Comparison of ENCODE assay signal across 9 mouse cellular contexts in genomic region chr6:113695766-113696355, GRCm38 (mm10). TPM values are rescaled to one million over a fixed set of nuclear protein-coding genes. Genes with fewer than 3 reads are reported as not detected.
DNase-seq lines count a peak whose midpoint lies in the region; ATAC-seq and TF ChIP-seq lines count a peak whose summit lies in the region.
"Had no signal": no experiment of that assay in that cellular context is flagged by ENCODE, and none has a peak within 500 bp of the region (broad histone marks: within the 10 kb centered on the region; RNA-seq: fewer than 3 reads in every experiment).

No protein-coding gene starts in this region.

- peak; percentile 39 for DNase-seq in cerebellum, adult 9-11 months
- no peak for DNase-seq in cerebellum, adult 2 months
- DNase-seq in 3T3-L1 (ENCODE audit: low read depth, low spot score) = peak; percentile 51
- no peak for DNase-seq in forebrain, embryonic 11.5 days (ENCODE audit: low spot score)
- no peak for DNase-seq in limb, embryonic 14.5 days (ENCODE audit: low spot score)
- peak; percentile 40 for DNase-seq in yolk sac, embryonic 10.5 days (ENCODE audit: low spot score)
- DNase-seq in right cerebral cortex, adult 2 months (ENCODE audit: low spot score in 2 of 2) = no peak

- no peaks in the 10 kb centered on the region for H3K27me3 ChIP-seq in cerebellum, adult 2 months (ENCODE audit: control insufficient read depth, insufficient read depth, low read length)
- H3K27me3 ChIP-seq in forebrain, embryonic 11.5 days (ENCODE audit: control insufficient read depth, insufficient read depth, low read length) = no peaks in the 10 kb centered on the region
- no peaks in the 10 kb centered on the region for H3K27me3 ChIP-seq in limb, embryonic 14.5 days (ENCODE audit: control insufficient read depth, insufficient read depth, low read length)

- TF ChIP-seq POLR2A in cerebellum, adult 2 months (IDR thresholded peaks at IDR 0.05; ENCODE audit: borderline replicate concordance, insufficient read depth, low read length) = no peak
- TF ChIP-seq POLR2A in limb, embryonic 14.5 days (IDR thresholded peaks at IDR 0.05; ENCODE audit: borderline replicate concordance, extremely low read depth, insufficient read depth, insufficient read length) = no peak

- H3K36me3 ChIP-seq in forebrain, embryonic 11.5 days (ENCODE audit: control insufficient read depth, insufficient read depth, low read length) = no peaks in the 10 kb centered on the region
- H3K36me3 ChIP-seq in limb, embryonic 14.5 days (ENCODE audit: control insufficient read depth, insufficient read depth, low read length) = peaks cover 12% of the 10 kb centered on the region

- TF ChIP-seq CTCF in cerebellum, adult 2 months (IDR thresholded peaks at IDR 0.05; ENCODE audit: borderline replicate concordance, insufficient read depth, low read depth, low read length) = no peak

- peak overlapping the region; percentile 98 for H3K4me2 ChIP-seq in forebrain, embryonic 11.5 days (ENCODE audit: low read depth, low read length, severe bottlenecking)
- peak overlapping the region; percentile 93 for H3K4me2 ChIP-seq in limb, embryonic 14.5 days (replicated peaks; ENCODE audit: low read depth, low read length, severe bottlenecking)

- H3K9ac ChIP-seq in forebrain, embryonic 11.5 days (ENCODE audit: low read length) = peak overlapping the region; percentile 54; the same call in 1 of the 2 replicates
- H3K9ac ChIP-seq in limb, embryonic 14.5 days (ENCODE audit: low read depth, low read length, severe bottlenecking) = no peak overlapping the region

- no peak for ATAC-seq in forebrain, embryonic 11.5 days (replicated peaks; ENCODE audit: low FRiP score)
- ATAC-seq in limb, embryonic 14.5 days (ENCODE audit: low FRiP score, low read depth) = no peak
- ATAC-seq in monocyte, adult 5-6 weeks (replicated peaks; ENCODE audit: insufficient number of reproducible peaks, low FRiP score, low TSS enrichment, poor library complexity, severe bottlenecking) = no peak

- no peak overlapping the region for H3K4me3 ChIP-seq in cerebellum, adult 2 months (replicated peaks; ENCODE audit: insufficient read depth, low read depth, low read length)
- peak overlapping the region; percentile 84 for H3K4me3 ChIP-seq in forebrain, embryonic 11.5 days (ENCODE audit: low read depth, low read length)
- H3K4me3 ChIP-seq in limb, embryonic 14.5 days (replicated peaks; ENCODE audit: low read length) = peak overlapping the region; percentile 84

- H3K27ac ChIP-seq in cerebellum, adult 2 months (ENCODE audit: insufficient read depth, low read length) = no peak overlapping the region; the same call in 1 of the 2 replicates
- no peak overlapping the region for H3K27ac ChIP-seq in forebrain, embryonic 11.5 days (ENCODE audit: low read depth, low read length)
- H3K27ac ChIP-seq in limb, embryonic 14.5 days (replicated peaks; ENCODE audit: low read depth, low read length) = peak overlapping the region; percentile 78; the same call in 1 of the 2 replicates

- H3K9me3 ChIP-seq in forebrain, embryonic 11.5 days (ENCODE audit: control insufficient read depth, low read length) = no peaks in the 10 kb centered on the region
- H3K9me3 ChIP-seq in limb, embryonic 14.5 days (ENCODE audit: control insufficient read depth, low read length) = no peaks in the 10 kb centered on the region

- peaks cover 4% of the 10 kb centered on the region for H3K4me1 ChIP-seq in cerebellum, adult 2 months (ENCODE audit: control insufficient read depth, insufficient read depth, low read length)
- H3K4me1 ChIP-seq in forebrain, embryonic 11.5 days (replicated peaks; ENCODE audit: control insufficient read depth, insufficient read depth, low read length) = peaks cover 13% of the 10 kb centered on the region
- peaks cover 19% of the 10 kb centered on the region for H3K4me1 ChIP-seq in limb, embryonic 14.5 days (ENCODE audit: control insufficient read depth, insufficient read depth, low read length)

- WGBS in cerebellum, adult 2 months = 84% methylated on average over 4 of the region's 4 CpGs
- 74% methylated on average over 4 of the region's 4 CpGs for WGBS in forebrain, embryonic 11.5 days
- WGBS in limb, embryonic 14.5 days = 24% methylated on average over 4 of the region's 4 CpGs

RNA-seq across cellular contexts. Expression of gene Tatdn2, which starts 1.0 kb away (rescaled TPM):
- polyA plus RNA-seq in cerebellum, adult 2 months (2012; rRNA removed) = 28.9 and 31.0 TPM in 2 replicates
- polyA plus RNA-seq in forebrain, embryonic 11.5 days (2014; fragmentation: Nextera tagmentation; extraction: Ambion mirVana) = 0.88 and 1.5 TPM in 2 replicates
- polyA plus RNA-seq in limb, embryonic 14.5 days (2012; rRNA removed) = 21.9 and 22.0 TPM in 2 replicates
- 1.9 TPM in 2 replicates for polyA plus RNA-seq in limb, embryonic 14.5 days (2014; fragmentation: Nextera tagmentation; extraction: Ambion mirVana)
- total RNA-seq in monocyte, adult 5-6 weeks (2017) = 306 to 404 TPM (median 339 TPM) in 3 replicates

RNA-seq across cellular contexts. Expression of gene Ghrl, which starts 23.8 kb away (rescaled TPM):
- 0.73 and 1.4 TPM in 2 replicates for polyA plus RNA-seq in cerebellum, adult 2 months (2012; rRNA removed)
- 0.32 and 1.2 TPM in 2 replicates for polyA plus RNA-seq in forebrain, embryonic 11.5 days (2014; fragmentation: Nextera tagmentation; extraction: Ambion mirVana)
- 0.11 and 0.13 TPM in 2 replicates for polyA plus RNA-seq in limb, embryonic 14.5 days (2012; rRNA removed)
- polyA plus RNA-seq in limb, embryonic 14.5 days (2014; fragmentation: Nextera tagmentation; extraction: Ambion mirVana) = not detected in 2 replicates
- total RNA-seq in monocyte, adult 5-6 weeks (2017) = 3.1 to 6.6 TPM in 2 of 3 replicates, not detected in the other
- total RNA-seq: heart, postnatal 36 days had no signal

RNA-seq across cellular contexts. Expression of gene Sec13, which starts 44.7 kb away (rescaled TPM):
- polyA plus RNA-seq in cerebellum, adult 2 months (2012; rRNA removed) = 108 and 114 TPM in 2 replicates
- 248 and 282 TPM in 2 replicates for polyA plus RNA-seq in forebrain, embryonic 11.5 days (2014; fragmentation: Nextera tagmentation; extraction: Ambion mirVana)
- polyA plus RNA-seq in limb, embryonic 14.5 days (2012; rRNA removed) = 314 and 328 TPM in 2 replicates
- polyA plus RNA-seq in limb, embryonic 14.5 days (2014; fragmentation: Nextera tagmentation; extraction: Ambion mirVana) = 318 and 326 TPM in 2 replicates
- 93.8 to 134 TPM (median 113 TPM) in 3 replicates for total RNA-seq in monocyte, adult 5-6 weeks (2017)

RNA-seq across cellular contexts. Expression of gene Irak2, which starts 57.6 kb away (rescaled TPM):
- 15.5 and 19.5 TPM in 2 replicates for polyA plus RNA-seq in cerebellum, adult 2 months (2012; rRNA removed)
- 1.6 and 2.1 TPM in 2 replicates for polyA plus RNA-seq in forebrain, embryonic 11.5 days (2014; fragmentation: Nextera tagmentation; extraction: Ambion mirVana)
- polyA plus RNA-seq in limb, embryonic 14.5 days (2012; rRNA removed) = 9.0 and 9.1 TPM in 2 replicates
- polyA plus RNA-seq in limb, embryonic 14.5 days (2014; fragmentation: Nextera tagmentation; extraction: Ambion mirVana) = 2.3 and 3.3 TPM in 2 replicates
- 99.6 to 134 TPM (median 117 TPM) in 3 replicates for total RNA-seq in monocyte, adult 5-6 weeks (2017)

Comparison
In these comparisons a context has a peak if more than half of its experiments do, and no peak if none do; other contexts are left out.
1. DNase-seq: peak in cerebellum, adult 9-11 months (single experiment), 3T3-L1 (single experiment) and yolk sac, embryonic 10.5 days (single experiment); none in cerebellum, adult 2 months (0 of 2), forebrain, embryonic 11.5 days (single experiment), limb, embryonic 14.5 days (single experiment) and right cerebral cortex, adult 2 months (0 of 2).